Mouse (Mus musculus): ENCODE data around the gene Fcor. TPM values are rescaled to one million over a fixed set of nuclear protein-coding genes. Genes with fewer than 3 reads are reported as not detected.

Gene Fcor
- polyA plus RNA-seq, 1 experiment, result not detected

DNA sequence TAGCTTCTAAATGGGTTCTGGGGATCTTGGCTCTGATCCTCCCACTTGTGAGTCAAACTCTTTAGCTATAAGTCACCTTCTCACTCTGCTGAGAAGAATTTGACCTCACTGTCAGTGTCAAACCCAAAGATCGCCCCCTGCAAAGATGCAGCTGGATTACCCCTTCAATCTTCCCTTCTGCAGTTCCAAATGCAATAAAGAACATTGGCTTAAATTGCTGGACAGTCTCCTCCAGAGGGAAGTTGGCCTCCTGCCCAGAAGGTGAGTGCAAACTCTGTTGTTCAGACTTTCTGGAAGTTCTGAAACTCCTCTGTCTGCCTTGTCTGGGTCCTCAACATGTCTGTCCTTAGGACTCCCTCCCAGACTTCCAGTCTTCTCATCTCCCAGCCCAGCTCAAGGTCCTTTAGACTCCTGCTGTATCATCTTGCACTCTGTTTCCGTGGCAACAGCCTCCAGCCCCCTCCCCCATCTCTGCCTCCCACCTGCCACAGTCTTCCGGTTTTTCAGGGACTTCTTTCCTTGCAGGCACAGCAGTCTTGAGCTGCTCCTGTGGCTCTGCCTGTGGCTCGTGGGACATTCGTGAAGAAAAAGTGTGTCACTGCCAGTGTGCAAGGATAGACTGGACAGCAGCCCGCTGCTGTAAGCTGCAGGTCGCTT lies 15.3 kb downstream of the Fcor start:
- Histone ChIP-seq H3K4me1 (ENCODE audit: control insufficient read depth) (no peaks in the 10 kb centered on the region), H3K36me3 (ENCODE audit: control insufficient read depth) (no peaks in the 10 kb centered on the region), H3K27me3 (ENCODE audit: control insufficient read depth) (peaks cover 15% of the 10 kb centered on the region), H3K4me3 (replicated peaks) (no peak overlapping the region), H3K9me3 (ENCODE audit: control insufficient read depth, low read length) (no peaks in the 10 kb centered on the region)
- no peak for TF ChIP-seq TAL1 (IDR thresholded peaks at IDR 0.05; ENCODE audit: low read length)
- no peak for TF ChIP-seq GATA1 (IDR thresholded peaks at IDR 0.05; ENCODE audit: low read length)

DNA sequence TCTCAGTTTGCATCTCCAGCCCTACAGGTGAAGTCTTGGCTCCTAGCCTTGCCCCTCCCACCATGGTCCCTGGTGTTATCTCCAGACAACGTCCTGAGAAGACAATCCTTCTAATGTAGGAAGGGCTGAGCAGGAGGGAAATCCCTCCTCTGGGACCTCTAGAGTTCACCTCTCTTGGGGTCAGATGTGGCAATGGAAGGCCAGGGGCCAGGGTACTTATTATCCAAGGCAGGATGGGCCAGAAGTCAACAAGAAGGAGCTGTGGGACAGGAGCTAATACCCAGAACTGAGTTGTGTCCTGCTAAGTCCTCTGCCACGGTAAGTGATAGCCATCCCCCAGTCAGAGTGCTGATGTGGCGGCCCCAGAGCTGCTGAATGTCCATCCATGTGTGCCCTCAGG lies 16.6 kb downstream of the Fcor start, which contains the start of gene Retn:
Retn (plus strand) TSS at position 245 of the 400 bp plus-strand sequence.
- H3K4me1 ChIP-seq (ENCODE audit: control insufficient read depth), result no peaks in the 10 kb centered on the region
- no peak within 1 kb of the TSS for H3K4me3 ChIP-seq (replicated peaks)
- H3K36me3 ChIP-seq (ENCODE audit: control insufficient read depth), result no peaks in the 10 kb centered on the region
- TF ChIP-seq GATA1 (IDR thresholded peaks at IDR 0.05; ENCODE audit: low read length), result no peak
- TF ChIP-seq TAL1 (IDR thresholded peaks at IDR 0.05; ENCODE audit: low read length), result no peak
- H3K27me3 ChIP-seq (ENCODE audit: control insufficient read depth), result peaks cover 15% of the 10 kb centered on the region
- H3K9me3 ChIP-seq (ENCODE audit: control insufficient read depth, low read length), result no peaks in the 10 kb centered on the region

DNA sequence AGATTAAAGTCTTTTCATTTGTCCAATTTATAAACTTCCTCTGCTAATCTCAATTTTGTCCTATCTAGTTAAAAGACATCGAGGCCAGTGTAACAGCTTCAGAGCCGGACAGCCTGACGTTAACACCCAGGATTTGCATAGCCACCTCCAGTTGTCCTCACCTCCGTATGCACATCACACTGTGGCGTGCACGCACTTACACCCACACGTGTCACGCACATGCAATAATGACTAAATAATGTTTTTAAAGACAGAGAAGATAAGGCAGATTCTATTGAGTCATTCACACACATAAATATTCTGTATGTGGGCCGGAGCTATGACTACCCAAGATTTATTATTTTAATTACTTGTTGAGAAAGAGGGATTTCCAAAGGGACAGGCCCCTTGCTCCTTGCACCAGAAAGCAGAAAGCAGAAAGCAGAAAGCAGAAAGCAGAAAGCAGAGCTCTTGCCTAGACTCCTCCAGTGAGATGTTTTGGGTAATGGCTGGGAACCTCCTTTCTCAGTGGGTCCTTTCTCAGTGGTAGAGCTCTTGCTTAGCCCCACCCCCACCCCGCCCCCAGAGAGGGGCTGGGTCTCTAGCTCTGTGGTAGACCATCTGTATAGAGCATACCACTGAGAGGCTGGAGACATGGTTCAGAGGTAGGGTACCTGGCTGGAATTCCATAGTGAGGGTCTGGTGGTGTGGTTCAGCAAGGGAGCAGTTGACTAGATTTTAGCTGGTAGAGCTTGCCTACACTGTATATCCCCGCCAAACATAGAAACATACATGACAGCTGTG lies 17.2 kb downstream of the Fcor start:
- Histone ChIP-seq H3K27me3 (ENCODE audit: control insufficient read depth) (peaks cover 15% of the 10 kb centered on the region), H3K4me1 (ENCODE audit: control insufficient read depth) (no peaks in the 10 kb centered on the region), H3K36me3 (ENCODE audit: control insufficient read depth) (no peaks in the 10 kb centered on the region), H3K4me3 (replicated peaks) (no peak overlapping the region), H3K9me3 (ENCODE audit: control insufficient read depth, low read length) (no peaks in the 10 kb centered on the region)
- TF ChIP-seq GATA1 (IDR thresholded peaks at IDR 0.05; ENCODE audit: low read length) (no peak), TAL1 (IDR thresholded peaks at IDR 0.05; ENCODE audit: low read length) (no peak)

DNA sequence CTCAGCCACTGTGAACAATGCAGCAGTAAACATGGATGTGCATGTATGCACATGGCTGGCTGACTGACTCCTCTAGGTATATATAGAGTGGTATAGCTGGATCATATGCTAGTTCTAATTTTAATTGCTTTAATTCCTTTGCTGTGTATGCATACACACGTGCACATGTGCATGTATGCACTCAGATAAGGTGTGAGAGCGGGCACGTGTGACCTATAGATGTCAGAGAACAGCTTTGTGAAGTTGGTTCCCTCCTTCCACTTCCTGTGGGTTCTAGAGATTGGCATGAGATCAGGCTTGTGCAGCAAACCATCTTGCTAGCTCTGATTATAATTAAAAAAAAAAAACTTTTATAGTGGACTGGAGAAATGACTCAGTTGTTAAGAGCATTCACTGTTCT lies 19.3 kb downstream of the Fcor start:
- peaks cover 15% of the 10 kb centered on the region for H3K27me3 ChIP-seq (ENCODE audit: control insufficient read depth)
- no peak overlapping the region for H3K4me3 ChIP-seq (replicated peaks)
- H3K4me1 ChIP-seq (ENCODE audit: control insufficient read depth), result no peaks in the 10 kb centered on the region
- H3K36me3 ChIP-seq (ENCODE audit: control insufficient read depth), result no peaks in the 10 kb centered on the region
- TF ChIP-seq GATA1 (IDR thresholded peaks at IDR 0.05; ENCODE audit: low read length), result no peak
- no peak for TF ChIP-seq TAL1 (IDR thresholded peaks at IDR 0.05; ENCODE audit: low read length)
- no peaks in the 10 kb centered on the region for H3K9me3 ChIP-seq (ENCODE audit: control insufficient read depth, low read length)

DNA sequence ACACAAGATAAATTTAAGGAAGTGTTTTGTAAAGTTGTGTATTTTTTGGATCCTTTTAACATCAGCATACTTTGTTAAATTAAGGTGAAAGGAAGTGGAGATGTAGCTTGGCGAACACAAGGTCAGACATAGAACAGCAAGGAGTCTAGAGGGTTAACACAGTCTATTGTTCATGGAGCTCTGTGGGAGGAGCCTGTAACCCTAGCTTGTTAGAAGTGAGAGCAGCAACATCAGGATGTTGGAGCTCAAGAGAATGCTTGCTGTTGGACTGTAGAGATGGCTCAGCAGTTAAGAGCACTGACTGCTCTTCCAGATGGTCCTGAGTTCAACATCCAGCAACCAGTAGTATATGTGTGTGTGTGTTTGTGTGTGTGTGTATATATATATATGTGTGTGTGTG lies 23.2 kb downstream of the Fcor start:
- Histone ChIP-seq H3K27me3 (ENCODE audit: control insufficient read depth) (no peaks in the 10 kb centered on the region), H3K9me3 (ENCODE audit: control insufficient read depth, low read length) (no peaks in the 10 kb centered on the region), H3K36me3 (ENCODE audit: control insufficient read depth) (no peaks in the 10 kb centered on the region), H3K4me3 (replicated peaks) (no peak overlapping the region), H3K4me1 (ENCODE audit: control insufficient read depth) (peaks cover 5% of the 10 kb centered on the region)
- no peak for TF ChIP-seq GATA1 (IDR thresholded peaks at IDR 0.05; ENCODE audit: low read length)
- TF ChIP-seq TAL1 (IDR thresholded peaks at IDR 0.05; ENCODE audit: low read length), result no peak

DNA sequence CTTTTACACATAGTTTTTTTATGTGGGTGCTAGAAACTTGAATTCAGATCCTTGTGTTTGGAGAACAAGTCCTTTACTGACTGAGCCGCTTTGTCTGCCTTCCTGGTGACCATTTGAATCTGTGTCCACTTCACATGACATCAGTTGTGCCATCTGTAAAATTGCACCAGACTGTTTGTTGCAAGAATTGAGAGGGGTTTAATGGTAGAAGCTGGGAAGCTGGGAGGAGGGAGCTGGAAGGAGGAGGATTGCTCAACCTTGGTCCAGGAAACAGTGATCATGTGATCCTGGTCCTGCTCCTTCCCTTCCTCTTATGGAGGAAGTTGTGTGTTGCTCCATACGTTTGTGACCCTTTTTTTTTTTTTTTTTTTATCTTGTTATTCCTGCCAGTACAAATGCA lies 23.9 kb downstream of the Fcor start:
- Histone ChIP-seq H3K36me3 (ENCODE audit: control insufficient read depth) (no peaks in the 10 kb centered on the region), H3K9me3 (ENCODE audit: control insufficient read depth, low read length) (no peaks in the 10 kb centered on the region), H3K4me1 (ENCODE audit: control insufficient read depth) (peaks cover 5% of the 10 kb centered on the region), H3K4me3 (replicated peaks) (no peak overlapping the region), H3K27me3 (ENCODE audit: control insufficient read depth) (no peaks in the 10 kb centered on the region)
- TF ChIP-seq GATA1 (IDR thresholded peaks at IDR 0.05; ENCODE audit: low read length) (no peak), TAL1 (IDR thresholded peaks at IDR 0.05; ENCODE audit: low read length) (no peak)

DNA sequence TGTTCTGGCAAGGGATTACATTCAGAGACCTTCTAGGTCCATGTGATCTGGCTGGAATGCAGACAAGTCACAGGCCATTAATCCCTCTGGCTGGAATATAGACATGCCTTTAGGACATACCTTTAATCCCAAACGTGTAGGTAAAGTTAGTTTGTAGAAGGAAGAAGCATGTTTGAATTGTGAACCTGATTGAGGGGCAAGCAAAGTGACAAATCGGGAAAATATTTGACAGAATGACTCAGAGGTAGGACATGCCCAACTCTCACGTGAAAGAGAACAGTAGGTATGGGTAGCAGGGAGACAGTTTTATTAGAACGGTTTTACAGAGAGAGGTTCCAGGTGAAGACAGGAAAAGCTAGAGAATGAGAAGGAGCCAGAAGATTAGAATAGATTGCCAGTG lies 24.6 kb downstream of the Fcor start:
- H3K4me1 ChIP-seq (ENCODE audit: control insufficient read depth), result peaks cover 5% of the 10 kb centered on the region
- no peak overlapping the region for H3K4me3 ChIP-seq (replicated peaks)
- H3K27me3 ChIP-seq (ENCODE audit: control insufficient read depth), result no peaks in the 10 kb centered on the region
- TF ChIP-seq GATA1 (IDR thresholded peaks at IDR 0.05; ENCODE audit: low read length) (no peak), TAL1 (IDR thresholded peaks at IDR 0.05; ENCODE audit: low read length) (no peak)
- H3K36me3 ChIP-seq (ENCODE audit: control insufficient read depth), result peaks cover 3% of the 10 kb centered on the region
- no peaks in the 10 kb centered on the region for H3K9me3 ChIP-seq (ENCODE audit: control insufficient read depth, low read length)

DNA sequence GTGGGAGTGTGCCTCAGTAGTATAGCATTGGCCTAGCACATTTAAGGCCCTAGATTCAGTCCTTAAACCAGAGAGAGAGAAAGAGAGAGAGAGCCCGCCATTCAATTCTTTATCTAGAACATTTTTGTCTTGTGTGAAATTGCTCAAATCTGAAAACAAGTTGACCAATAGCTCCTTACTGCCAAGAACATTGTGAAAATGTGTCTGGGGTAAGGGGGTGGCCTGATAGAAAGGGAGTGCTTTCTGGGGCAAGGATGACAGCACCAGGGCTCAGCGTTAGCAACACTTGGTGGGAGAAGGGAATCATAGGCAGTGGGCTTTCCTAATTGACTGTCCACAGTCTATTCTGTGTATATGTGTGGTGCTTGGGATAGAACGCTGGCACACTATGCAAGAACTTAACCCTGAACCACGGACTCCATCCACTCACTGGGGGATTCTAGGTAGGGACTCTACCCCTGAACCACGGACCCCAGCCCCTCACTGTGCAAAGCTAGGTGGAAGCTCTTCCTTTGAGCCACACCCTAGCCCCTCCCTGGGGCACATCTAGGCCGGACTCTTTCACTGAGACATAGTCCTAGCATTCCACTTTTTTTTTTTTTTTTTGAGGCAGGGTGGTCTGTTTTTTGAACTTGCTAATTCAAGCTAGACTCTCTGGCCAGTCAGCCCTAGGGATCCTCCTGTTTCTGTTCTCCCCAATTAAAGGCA lies 25.2 kb downstream of the Fcor start:
- Histone ChIP-seq H3K27me3 (ENCODE audit: control insufficient read depth) (no peaks in the 10 kb centered on the region), H3K9me3 (ENCODE audit: control insufficient read depth, low read length) (no peaks in the 10 kb centered on the region), H3K4me3 (replicated peaks) (no peak overlapping the region), H3K36me3 (ENCODE audit: control insufficient read depth) (peaks cover 6% of the 10 kb centered on the region), H3K4me1 (ENCODE audit: control insufficient read depth) (peaks cover 5% of the 10 kb centered on the region)
- TF ChIP-seq TAL1 (IDR thresholded peaks at IDR 0.05; ENCODE audit: low read length), result no peak
- TF ChIP-seq GATA1 (IDR thresholded peaks at IDR 0.05; ENCODE audit: low read length), result no peak

DNA sequence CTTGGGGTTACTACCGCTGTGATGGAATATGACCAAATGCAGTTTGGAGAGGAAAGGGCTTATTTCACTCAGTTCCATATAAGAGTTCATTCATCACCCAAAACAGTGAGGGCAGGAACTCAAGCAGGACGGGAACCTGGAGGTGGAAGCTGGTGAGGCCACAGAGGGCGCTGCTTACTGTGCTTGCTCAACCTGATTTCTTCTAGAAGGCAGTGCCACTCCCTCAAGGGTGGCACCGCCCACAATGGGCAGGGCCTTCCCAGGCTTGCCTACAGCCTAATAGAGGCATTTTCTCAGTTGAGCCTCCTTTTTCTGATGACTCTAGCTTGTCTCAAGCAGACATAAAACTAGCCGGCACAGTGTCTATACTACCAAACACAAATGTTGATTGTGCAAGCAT lies 26.4 kb downstream of the Fcor start:
- H3K4me1 ChIP-seq (ENCODE audit: control insufficient read depth), result peaks cover 5% of the 10 kb centered on the region
- H3K4me3 ChIP-seq (replicated peaks), result no peak overlapping the region
- no peaks in the 10 kb centered on the region for H3K27me3 ChIP-seq (ENCODE audit: control insufficient read depth)
- H3K36me3 ChIP-seq (ENCODE audit: control insufficient read depth), result peaks cover 18% of the 10 kb centered on the region
- no peaks in the 10 kb centered on the region for H3K9me3 ChIP-seq (ENCODE audit: control insufficient read depth, low read length)
- TF ChIP-seq TAL1 (IDR thresholded peaks at IDR 0.05; ENCODE audit: low read length) (no peak), GATA1 (IDR thresholded peaks at IDR 0.05; ENCODE audit: low read length) (no peak)

Data from erythroblast, embryonic 14.5 days (primary cell).